Mouse (Mus musculus): ENCODE measurements around the gene Pdcd1lg2.

Gene Pdcd1lg2

GRCm38 (mm10) chr19:29419946-29420345, 9.2 kb downstream of the Pdcd1lg2 start:
- DNase-seq: no peak

- no peak for DNase-seq
These were observed 9.7 kb downstream of the Pdcd1lg2 start for GRCm38 (mm10) chr19:29420397-29420796.

- no peak for DNase-seq
These were observed 11.4 kb downstream of the Pdcd1lg2 start for GRCm38 (mm10) chr19:29422013-29422645.

DNA sequence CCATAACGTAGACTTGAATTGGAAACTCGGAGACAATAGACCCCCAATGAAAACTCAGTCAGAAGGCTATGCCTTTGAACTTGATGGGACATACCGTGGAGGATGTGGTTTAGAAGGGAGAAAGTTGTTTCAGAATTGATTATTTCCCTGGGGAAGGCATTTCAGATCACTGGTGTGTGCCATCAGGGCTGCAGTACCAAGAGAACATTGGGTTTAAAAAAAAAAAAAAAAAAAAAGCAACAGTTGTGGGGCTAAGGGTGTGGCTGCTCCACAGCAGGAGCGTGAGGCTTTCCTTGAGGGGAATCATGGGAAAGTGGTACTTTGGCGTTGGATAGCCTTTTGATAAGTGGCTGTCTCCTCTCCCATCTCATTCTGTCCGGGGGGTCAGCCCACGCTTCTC, 12.1 kb downstream of the Pdcd1lg2 start:
- DNase-seq: no peak

- no peak for DNase-seq
These were observed 19.8 kb downstream of the Pdcd1lg2 start for GRCm38 (mm10) chr19:29430516-29430915.

DNA sequence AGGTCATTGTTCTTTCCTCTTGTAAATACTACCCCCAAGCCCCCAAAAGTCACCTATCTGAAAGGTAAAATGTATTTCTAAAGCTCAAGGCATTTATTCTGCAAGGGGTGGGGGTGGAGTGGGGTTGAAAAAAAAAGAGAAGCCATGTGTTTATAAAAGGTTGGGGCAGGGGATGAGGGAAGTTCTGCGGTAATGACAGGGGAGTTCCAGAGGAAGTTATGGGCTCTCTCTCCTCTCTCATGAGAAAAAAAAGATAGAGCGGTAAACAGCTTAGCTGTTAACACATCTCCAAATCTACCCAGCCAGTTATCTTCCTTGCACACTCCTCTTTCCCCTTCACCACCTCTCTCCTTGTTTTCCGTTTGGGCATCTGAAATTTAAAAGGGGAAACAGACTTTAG, 20.2 kb downstream of the Pdcd1lg2 start:
- DNase-seq: no peak

DNA sequence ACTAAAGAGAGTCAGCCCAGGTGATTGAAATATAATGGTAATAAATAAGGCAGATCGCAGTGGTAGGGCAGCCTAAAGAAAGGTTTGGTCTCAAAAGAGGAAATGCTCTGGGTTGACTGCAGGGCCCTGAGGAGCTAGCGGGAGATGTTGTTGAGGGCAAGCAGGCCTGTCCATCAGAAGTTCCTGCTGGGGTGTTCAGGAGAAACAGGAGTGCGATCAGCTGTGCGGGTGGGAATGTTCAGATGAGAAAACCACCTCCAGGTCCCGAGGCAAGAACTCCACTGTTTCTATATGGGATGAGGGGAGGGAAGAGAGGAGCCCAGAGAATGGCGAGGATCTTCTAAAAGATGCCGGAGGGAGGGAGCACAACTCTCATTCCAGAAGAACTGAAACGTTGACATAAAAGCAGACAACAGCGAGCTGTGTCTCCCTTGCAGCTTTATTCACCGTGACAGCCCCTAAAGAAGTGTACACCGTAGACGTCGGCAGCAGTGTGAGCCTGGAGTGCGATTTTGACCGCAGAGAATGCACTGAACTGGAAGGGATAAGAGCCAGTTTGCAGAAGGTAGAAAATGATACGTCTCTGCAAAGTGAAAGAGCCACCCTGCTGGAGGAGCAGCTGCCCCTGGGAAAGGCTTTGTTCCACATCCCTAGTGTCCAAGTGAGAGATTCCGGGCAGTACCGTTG, 26.2 kb downstream of the Pdcd1lg2 start:
- no peak for DNase-seq

DNA sequence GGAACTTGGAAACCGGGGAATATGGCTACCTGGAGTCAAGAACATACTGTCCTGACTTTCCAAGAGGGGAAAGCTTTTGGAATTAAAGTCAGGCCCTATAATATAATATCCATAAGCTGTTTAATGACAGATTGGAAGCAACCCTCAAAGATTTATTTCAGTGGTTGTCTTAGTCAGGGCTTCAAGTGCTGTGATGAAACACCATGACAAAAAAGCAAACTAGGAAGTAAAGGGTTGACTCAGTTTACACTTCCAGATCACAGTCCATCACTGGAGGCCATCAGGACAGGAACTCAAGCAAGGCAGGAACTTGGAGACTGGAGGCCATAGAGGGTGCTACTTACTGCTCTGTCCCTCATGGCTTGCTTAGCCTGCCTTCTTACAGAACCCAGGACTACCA, 27.1 kb downstream of the Pdcd1lg2 start:
- no peak for DNase-seq

- no peak for DNase-seq
These were observed 28.5 kb downstream of the Pdcd1lg2 start for GRCm38 (mm10) chr19:29439242-29439641.

- DNase-seq: no peak
These were observed 31.8 kb downstream of the Pdcd1lg2 start for GRCm38 (mm10) chr19:29442492-29442891.

GRCm38 (mm10) chr19:29444364-29444763, 33.6 kb downstream of the Pdcd1lg2 start:
- DNase-seq: peak in 1 of 2 experiments; percentile 10

GRCm38 (mm10) chr19:29448373-29448772, 37.7 kb downstream of the Pdcd1lg2 start:
- DNase-seq: no peak

- DNase-seq: no peak
These were observed 39.7 kb downstream of the Pdcd1lg2 start for GRCm38 (mm10) chr19:29450376-29450775.

DNA sequence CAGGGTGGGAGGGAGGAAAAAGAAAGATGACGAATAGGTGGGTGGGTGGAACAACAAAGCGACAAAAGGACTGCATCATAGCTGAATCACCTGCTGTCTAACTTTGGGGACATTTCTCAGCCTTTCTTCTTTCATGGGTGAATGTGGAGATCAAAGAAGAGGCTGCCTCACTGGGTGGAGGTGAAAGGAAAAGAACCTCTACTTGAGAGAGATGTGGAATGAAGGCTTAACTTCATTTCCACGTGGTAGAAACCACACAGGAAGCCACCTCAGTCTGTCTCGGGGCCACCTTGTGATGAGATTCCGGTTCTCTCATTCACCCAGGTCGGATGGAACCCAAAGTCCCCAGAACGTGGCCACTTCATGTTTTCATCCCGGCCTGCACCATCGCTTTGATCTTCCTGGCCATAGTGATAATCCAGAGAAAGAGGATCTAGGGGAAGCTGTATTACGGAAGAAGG, 43.5 kb downstream of the Pdcd1lg2 start:
- no peak for DNase-seq

GRCm38 (mm10) chr19:29455156-29455555, 44.4 kb downstream of the Pdcd1lg2 start:
- no peak for DNase-seq

GRCm38 (mm10) chr19:29457982-29458381, 47.3 kb downstream of the Pdcd1lg2 start:
- DNase-seq: no peak

GRCm38 (mm10) chr19:29462462-29462861, 51.7 kb downstream of the Pdcd1lg2 start:
- no peak for DNase-seq

GRCm38 (mm10) chr19:29463645-29464395, 53.1 kb downstream of the Pdcd1lg2 start:
- DNase-seq: no peak

GRCm38 (mm10) chr19:29466819-29467218, 56.1 kb downstream of the Pdcd1lg2 start:
- no peak for DNase-seq

DNA sequence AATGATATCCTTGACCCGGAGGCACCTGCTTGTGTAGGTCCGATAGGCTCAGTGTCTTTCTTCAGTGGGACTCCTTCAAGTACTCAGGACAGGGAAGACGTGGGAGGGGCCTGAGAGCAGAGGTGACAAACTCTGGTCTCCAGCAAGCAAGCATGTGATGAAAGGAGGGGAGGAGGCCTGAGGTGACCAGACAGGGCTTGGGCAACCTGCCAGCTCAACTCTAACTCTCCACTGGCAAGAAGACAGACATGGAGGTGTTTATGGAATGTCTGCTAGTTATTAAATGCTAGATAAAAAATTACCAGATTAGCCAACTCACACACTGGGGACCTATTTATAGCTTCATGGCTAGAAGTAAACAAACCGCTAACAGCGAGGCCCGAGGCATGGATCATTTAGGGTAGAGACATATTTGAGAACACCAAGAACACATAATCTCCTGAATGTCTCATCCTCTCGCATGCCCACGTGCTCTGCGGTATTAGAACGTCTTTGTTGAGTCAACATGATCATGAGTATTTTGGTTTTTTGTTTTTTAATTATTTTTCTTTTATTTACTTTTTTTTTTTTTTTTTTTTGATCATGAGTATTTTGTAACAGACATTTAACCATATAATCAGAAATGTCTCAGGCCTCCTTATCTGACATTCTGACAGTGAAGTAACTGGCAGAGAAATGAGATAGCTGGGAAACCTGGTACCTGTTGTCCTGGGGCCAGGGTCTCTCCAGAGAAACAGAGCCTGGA, 58.4 kb downstream of the Pdcd1lg2 start:
- peak; percentile 88 to 89 for DNase-seq

GRCm38 (mm10) chr19:29469686-29470254, 59.1 kb downstream of the Pdcd1lg2 start:
- peak; percentile 49 to 56 for DNase-seq

DNA sequence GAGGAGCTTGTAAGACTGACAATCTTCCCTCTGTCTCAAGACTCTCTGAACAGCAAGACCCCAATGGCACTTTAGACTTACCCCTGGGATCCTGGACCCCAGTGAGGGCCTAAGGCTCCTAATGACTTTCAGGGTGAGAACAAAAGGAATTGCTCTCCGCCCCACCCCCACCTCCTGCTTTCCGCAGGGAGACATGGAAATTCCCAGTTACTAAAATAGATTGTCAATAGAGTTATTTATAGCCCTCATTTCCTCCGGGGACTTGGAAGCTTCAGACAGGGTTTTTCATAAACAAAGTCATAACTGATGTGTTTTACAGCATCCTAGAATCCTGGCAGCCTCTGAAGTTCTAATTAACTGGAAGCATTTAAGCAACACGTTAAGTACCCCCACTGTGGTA, 59.9 kb downstream of the Pdcd1lg2 start:
- DNase-seq: peak; percentile 64 to 65

DNA sequence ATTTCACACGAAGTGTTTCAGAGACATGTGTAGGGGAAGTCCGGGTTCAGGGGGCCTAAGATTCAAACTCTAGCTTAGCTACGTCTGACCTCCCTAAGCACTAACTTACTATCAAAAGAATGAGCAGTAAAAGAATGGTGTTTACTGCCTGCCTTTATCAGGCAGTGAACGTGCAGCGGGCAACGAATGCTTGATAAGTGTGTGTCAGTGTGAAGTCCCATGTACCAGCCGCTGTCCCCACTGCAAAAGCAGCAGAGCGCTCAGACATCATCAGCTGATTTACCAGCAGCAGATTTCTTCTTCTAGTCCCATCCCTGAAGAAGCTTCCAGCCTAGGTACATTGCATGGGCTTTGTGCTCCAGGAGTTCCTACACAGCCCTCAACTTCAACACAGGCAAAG, 61.7 kb downstream of the Pdcd1lg2 start:
- DNase-seq: no peak

All from kidney, adult 8-10 months (tissue).